Mouse (Mus musculus) colon, adult 2 months (tissue): ENCODE results near the gene Gm13279. TPM values are rescaled to one million over a fixed set of nuclear protein-coding genes. Genes with fewer than 3 reads are reported as not detected.

Experiments
- polyA plus RNA-seq: library from polyadenylated mRNA; depleted of rRNA; stranded (reverse); fragments of >200 nt; gene quantifications from 2 replicates; pipeline ENCODE4 v1.2.3, GENCODE M21; 2012; rRNA removed

The Gm13279 gene
- polyA plus RNA-seq, 1 experiment, result not detected

Other genes starting within 250 kb of the Gm13279 start
- gene Ifna15, start 239.2 kb upstream of the Gm13279 start, polyA plus RNA-seq, result not detected in 2 replicates
- gene Ifna14, start 225.6 kb upstream of the Gm13279 start, polyA plus RNA-seq, result not detected in 2 replicates
- not detected in 2 replicates for gene Ifna9, start 205.0 kb upstream of the Gm13279 start, polyA plus RNA-seq
- gene Ifna12, start 194.0 kb upstream of the Gm13279 start, polyA plus RNA-seq, result not detected in 2 replicates
- gene C87499, start 163.0 kb upstream of the Gm13279 start, polyA plus RNA-seq, result not detected in 2 replicates
- gene Ifna13, start 152.9 kb upstream of the Gm13279 start, polyA plus RNA-seq, result not detected in 2 replicates
- not detected in 2 replicates for gene Ifna16, start 120.5 kb upstream of the Gm13279 start, polyA plus RNA-seq
- not detected in 2 replicates for gene Ifna2, start 113.5 kb upstream of the Gm13279 start, polyA plus RNA-seq
- not detected in 2 replicates for gene Ifnab, start 106.0 kb upstream of the Gm13279 start, polyA plus RNA-seq
- 0.15 and 0.44 TPM in 2 replicates for gene Gm26566, start 75.6 kb upstream of the Gm13279 start, polyA plus RNA-seq
- gene Klhl9, start 74.9 kb upstream of the Gm13279 start, polyA plus RNA-seq, result 17.9 and 18.2 TPM in 2 replicates
- gene Gm13271, start 42.5 kb upstream of the Gm13279 start, polyA plus RNA-seq, result not detected in 2 replicates
- gene Gm13283, start 37.3 kb upstream of the Gm13279 start, polyA plus RNA-seq, result not detected in 2 replicates
- not detected in 2 replicates for gene Gm13290, start 23.6 kb upstream of the Gm13279 start, polyA plus RNA-seq
- not detected in 2 replicates for gene Gm13289, start 20.5 kb upstream of the Gm13279 start, polyA plus RNA-seq
- not detected in 2 replicates for gene Gm13272, start 17.5 kb upstream of the Gm13279 start, polyA plus RNA-seq
- gene Ifnz, start 15.3 kb upstream of the Gm13279 start, polyA plus RNA-seq, result not detected in 2 replicates
- not detected in 2 replicates for gene Gm13276, start 11.7 kb upstream of the Gm13279 start, polyA plus RNA-seq
- not detected in 2 replicates for gene Gm13277, start 8.8 kb upstream of the Gm13279 start, polyA plus RNA-seq
- not detected in 2 replicates for gene Gm13278, start 5.8 kb upstream of the Gm13279 start, polyA plus RNA-seq
- gene Gm13275, start 2.9 kb upstream of the Gm13279 start, polyA plus RNA-seq, result not detected in 2 replicates
- not detected in 2 replicates for gene Gm13285, start 2.3 kb downstream of the Gm13279 start, polyA plus RNA-seq
- gene Gm13287, start 5.9 kb downstream of the Gm13279 start, polyA plus RNA-seq, result not detected in 2 replicates
- not detected in 2 replicates for gene Gm13288, start 8.1 kb downstream of the Gm13279 start, polyA plus RNA-seq
- not detected in 2 replicates for gene Ifna7, start 18.8 kb downstream of the Gm13279 start, polyA plus RNA-seq
- not detected in 2 replicates for gene Ifna11, start 22.6 kb downstream of the Gm13279 start, polyA plus RNA-seq
- gene Ifna6, start 30.0 kb downstream of the Gm13279 start, polyA plus RNA-seq, result not detected in 2 replicates
- not detected in 2 replicates for gene Ifna5, start 38.1 kb downstream of the Gm13279 start, polyA plus RNA-seq
- gene Ifna4, start 44.5 kb downstream of the Gm13279 start, polyA plus RNA-seq, result not detected in 2 replicates
- not detected in 2 replicates for gene Ifna1, start 52.7 kb downstream of the Gm13279 start, polyA plus RNA-seq
- not detected in 2 replicates for gene Ifne, start 82.8 kb downstream of the Gm13279 start, polyA plus RNA-seq